16 mouse cellular contexts compared by ENCODE assay signal in genomic region chr13:109290922-109291321, GRCm38 (mm10).
"Had no signal": no experiment of that assay in that cellular context is flagged by ENCODE, and none has a peak within 500 bp of the region (broad histone marks: within the 10 kb centered on the region; RNA-seq: fewer than 3 reads in every experiment).

No protein-coding gene starts in this region.

- ATAC-seq: lung, postnatal 0 days; midbrain, embryonic 13.5 days; midbrain, embryonic 15.5 days had no signal

- DNase-seq: lung, adult 18-20 months; lung, postnatal 14 days; lung, postnatal 36 days; right cerebral cortex, postnatal 14 days; thymus, adult 2 months; thymus, postnatal 25 days; thymus, postnatal 4 days had no signal

- H3K9me3 ChIP-seq: lung, embryonic 15.5 days; midbrain, embryonic 13.5 days; midbrain, embryonic 15.5 days; neural tube, embryonic 12.5 days; stomach, embryonic 15.5 days had no signal

- H3K27ac ChIP-seq: liver, embryonic 14.5 days; lung, embryonic 15.5 days; midbrain, embryonic 13.5 days; midbrain, embryonic 15.5 days; neural tube, embryonic 12.5 days; stomach, embryonic 15.5 days; stomach, postnatal 0 days had no signal

- H3K9ac ChIP-seq: liver, embryonic 14.5 days; lung, embryonic 15.5 days; midbrain, embryonic 13.5 days; midbrain, embryonic 15.5 days; neural tube, embryonic 12.5 days; stomach, embryonic 15.5 days had no signal

- H3K4me2 ChIP-seq: lung, embryonic 15.5 days; midbrain, embryonic 11.5 days; midbrain, embryonic 13.5 days; midbrain, embryonic 15.5 days; neural tube, embryonic 12.5 days; stomach, embryonic 15.5 days had no signal

- H3K4me1 ChIP-seq: neural tube, embryonic 12.5 days; stomach, embryonic 15.5 days had no signal

- H3K36me3 ChIP-seq: lung, embryonic 15.5 days; midbrain, embryonic 13.5 days; midbrain, embryonic 15.5 days; neural tube, embryonic 12.5 days; stomach, embryonic 15.5 days had no signal

- H3K27me3 ChIP-seq: lung, embryonic 15.5 days; midbrain, embryonic 13.5 days; midbrain, embryonic 15.5 days; neural tube, embryonic 12.5 days; stomach, embryonic 15.5 days had no signal

- H3K4me3 ChIP-seq: lung, embryonic 15.5 days; midbrain, embryonic 13.5 days; midbrain, embryonic 15.5 days; neural tube, embryonic 12.5 days; stomach, embryonic 15.5 days had no signal
